Mouse (Mus musculus) forebrain, embryonic 16.5 days (tissue): ENCODE data around the gene Gadd45gip1. TPM values are rescaled to one million over a fixed set of nuclear protein-coding genes. Genes with fewer than 3 reads are reported as not detected.
A peak's percentile ranks its signal among the peaks of the same experiment; 100 is the strongest.

Source experiments
- ATAC-seq: fragments of 200-750 bp; cut with Nextera tagmentation; 2 replicates; pipeline ENCODE4 v1.8.0; 2017; ENCODE audit warnings: mild to moderate bottlenecking, moderate library complexity
- H3K27ac ChIP-seq: fragments of 300-500 bp; sonication (generic); 2 replicates; pipeline ENCODE4 v1.5.1; 2014; ENCODE audit warnings: low read length, control low read depth
- H3K27me3 ChIP-seq: fragments of 300-500 bp; sonication (generic); replicated peaks from 2 replicates; pipeline ENCODE4 v1.6.1; 2014; ENCODE audit warnings: low read length; ENCODE audit not compliant: control insufficient read depth, insufficient read depth
- H3K36me3 ChIP-seq: fragments of 300-500 bp; sonication (generic); 2 replicates; pipeline ENCODE4 v1.6.1; 2014; ENCODE audit not compliant: control insufficient read depth, insufficient read depth
- H3K4me1 ChIP-seq: fragments of 300-500 bp; sonication (generic); replicated peaks from 2 replicates; pipeline ENCODE4 v1.6.1; 2014; ENCODE audit warnings: low read length; ENCODE audit not compliant: control insufficient read depth, insufficient read depth
- H3K4me2 ChIP-seq: fragments of 300-500 bp; sonication (generic); 2 replicates; pipeline ENCODE4 v1.6.1; 2014; ENCODE audit warnings: mild to moderate bottlenecking, low read length, control low read depth
- H3K4me3 ChIP-seq: fragments of 300-500 bp; sonication (generic); replicated peaks from 2 replicates; pipeline ENCODE4 v1.5.1; 2014; ENCODE audit warnings: mild to moderate bottlenecking, low read length, control low read depth
- H3K9ac ChIP-seq: fragments of 300-500 bp; sonication (generic); replicated peaks from 2 replicates; pipeline ENCODE4 v1.6.1; 2014; ENCODE audit warnings: low read depth, low read length, control low read depth
- H3K9me3 ChIP-seq: fragments of 300-500 bp; sonication (generic); 2 replicates; pipeline ENCODE4 v1.6.1; 2016; ENCODE audit warnings: low read length; ENCODE audit not compliant: control insufficient read depth
- WGBS: fragments of 180-500 bp; shearing (Covaris S2); extraction: QIAGEN DNeasy Blood & Tissue Kit; methylation state at CpG from one replicate; pipeline ENCODE4 v1.1.7; 2014; 5-methylcytosine and 5-hydroxymethylcytosine counted together
- polyA plus RNA-seq: library from polyadenylated mRNA; unstranded; fragments of >200 nt; fragmentation: Nextera tagmentation; extraction: Ambion mirVana; gene quantifications from 2 replicates; pipeline ENCODE4 v1.2.1, GENCODE M21; 2015

Gene Gadd45gip1
- polyA plus RNA-seq, 1 experiment from 2014 or later, result 34.3 TPM

DNA sequence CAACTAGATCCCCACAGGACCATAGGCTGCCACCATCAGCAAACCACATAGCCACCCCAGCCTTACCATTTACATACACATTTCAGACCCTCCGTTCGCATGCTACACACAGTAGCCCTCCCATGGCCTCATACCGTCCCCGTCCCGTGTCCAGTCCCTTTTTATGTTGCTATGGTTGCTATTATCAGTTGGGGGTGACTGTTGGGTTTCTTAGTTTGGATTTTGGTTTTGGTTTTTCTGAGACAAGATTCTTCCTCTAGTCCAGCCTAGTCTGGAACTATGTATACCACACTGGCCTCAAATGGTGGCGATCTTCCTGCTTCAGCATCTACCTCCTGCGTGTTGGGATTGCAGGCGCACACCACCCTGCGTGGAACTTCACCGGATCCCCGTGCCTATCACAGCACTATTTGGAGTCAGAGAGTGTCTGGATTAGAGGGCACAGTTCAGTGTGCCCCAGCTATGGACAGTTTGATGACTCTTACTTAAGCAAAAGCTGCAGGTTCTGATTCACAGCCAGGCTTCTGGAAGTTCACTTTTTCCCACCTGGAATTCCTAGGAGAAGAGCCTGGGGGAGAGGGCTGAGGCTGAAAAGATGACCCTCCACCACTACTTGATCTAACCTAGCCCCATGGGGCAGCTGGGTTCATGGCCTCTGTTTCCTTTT is 44.4 kb upstream of the Gadd45gip1 start:
- 20% methylated on average over 11 of the region's 11 CpGs for WGBS
- Histone ChIP-seq H3K4me2 (peak overlapping the region; percentile 61), H3K36me3 (no peaks in the 10 kb centered on the region), H3K4me1 (peaks cover 73% of the 10 kb centered on the region), H3K9ac (peak overlapping the region; percentile 53), H3K27me3 (peaks cover 5% of the 10 kb centered on the region), H3K4me3 (peak overlapping the region; percentile 13; the same call in 1 of the 2 replicates), H3K27ac (peak overlapping the region; percentile 93), H3K9me3 (no peaks in the 10 kb centered on the region)
- ATAC-seq, result no peak

DNA sequence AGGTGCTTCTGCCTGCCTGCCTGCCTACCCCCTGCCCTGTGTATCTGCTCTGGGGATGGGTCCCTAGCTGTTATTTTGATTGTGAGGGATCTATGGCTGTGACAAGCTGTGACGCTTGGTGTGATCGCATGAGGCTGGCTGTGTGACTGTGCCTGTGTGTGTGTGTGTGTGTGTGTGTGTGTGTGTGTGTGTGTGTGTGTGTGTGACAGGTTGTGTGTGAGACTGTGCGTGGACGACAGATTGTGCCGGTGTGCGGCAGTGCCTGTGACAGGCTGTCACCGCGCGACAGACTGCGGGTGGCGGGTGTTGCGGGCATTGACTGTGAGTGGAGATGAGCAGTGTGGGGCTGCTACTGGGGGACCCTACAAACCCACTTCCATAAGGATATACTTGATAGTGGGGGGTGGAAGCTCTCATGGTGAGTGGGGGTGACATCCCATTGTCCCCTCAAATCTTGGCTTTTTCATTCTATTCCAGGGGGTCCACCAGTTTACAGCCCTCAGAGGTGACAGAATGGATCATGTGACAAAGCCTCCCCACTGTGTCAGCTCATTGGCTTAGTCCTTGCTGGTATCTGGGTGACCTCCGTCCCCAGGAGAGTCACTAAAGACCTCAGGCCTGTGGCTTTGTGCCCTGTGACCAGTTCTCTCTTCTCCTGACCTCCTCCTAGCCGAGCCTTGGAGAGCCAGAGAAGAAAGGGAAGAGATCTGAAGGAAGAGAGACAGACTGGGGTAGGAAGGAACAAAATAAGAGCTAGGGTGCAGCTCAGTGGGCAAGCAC is 43.6 kb upstream of the Gadd45gip1 start:
- H3K4me1 ChIP-seq, result peaks cover 75% of the 10 kb centered on the region

DNA sequence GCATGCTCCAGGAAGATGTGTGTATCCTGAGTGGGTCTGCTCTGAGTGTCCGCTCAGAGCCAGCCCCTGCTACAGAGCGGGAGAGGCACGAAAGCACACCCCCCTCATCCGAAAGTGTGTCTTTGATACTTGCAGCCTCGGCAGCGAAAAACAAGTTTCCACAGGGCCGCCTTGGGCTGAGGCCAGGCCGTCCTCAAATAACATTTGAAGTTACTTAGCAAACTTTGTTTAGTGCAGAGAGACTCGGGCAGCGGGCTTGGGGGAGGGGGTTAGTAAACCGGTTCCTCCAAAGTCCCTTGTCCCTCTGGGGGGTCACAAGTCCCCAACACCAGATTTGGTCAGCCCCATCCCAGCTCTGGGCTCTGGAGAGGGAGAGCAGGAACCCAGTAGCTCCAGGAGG is 42.4 kb upstream of the Gadd45gip1 start:
- WGBS, result 14% methylated on average over 11 of the region's 11 CpGs
- peaks cover 86% of the 10 kb centered on the region for H3K4me1 ChIP-seq

More for the DNA sequence above, 43.6 kb upstream of the Gadd45gip1 start:
- no peak overlapping the region; the same call in none of the 2 replicates for H3K4me2 ChIP-seq
- H3K9ac ChIP-seq, result peak overlapping the region; percentile 53
- WGBS, result 19% methylated on average over 14 of the region's 14 CpGs
- H3K36me3 ChIP-seq, result no peaks in the 10 kb centered on the region
- H3K27ac ChIP-seq, result peak overlapping the region; percentile 93
- no peak overlapping the region for H3K4me3 ChIP-seq
- ATAC-seq, result peak; percentile 66
- peaks cover 2% of the 10 kb centered on the region for H3K27me3 ChIP-seq
- no peaks in the 10 kb centered on the region for H3K9me3 ChIP-seq

DNA sequence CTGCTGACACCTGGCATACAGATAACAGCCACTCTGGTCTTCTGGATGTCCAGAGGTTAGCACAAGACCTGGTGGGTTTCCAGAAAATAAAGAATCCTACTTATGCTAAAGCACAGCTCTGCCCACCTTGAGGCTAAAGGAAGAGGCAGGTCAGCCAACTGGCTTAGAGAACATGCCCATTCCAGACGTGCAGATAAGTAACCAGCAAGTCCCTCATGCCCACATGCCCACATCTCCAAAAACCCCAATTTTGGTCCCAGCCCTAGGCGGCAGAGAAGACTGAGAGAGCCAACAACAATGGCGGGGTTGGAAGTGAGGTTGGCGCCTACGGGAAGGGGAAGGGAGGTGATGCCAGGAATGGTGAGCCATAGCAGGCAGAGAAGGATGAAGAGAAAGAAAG is 42.0 kb upstream of the Gadd45gip1 start:
- no peaks in the 10 kb centered on the region for H3K36me3 ChIP-seq
- no peak overlapping the region for H3K4me3 ChIP-seq
- H3K27ac ChIP-seq, result peak overlapping the region; percentile 89
- H3K9me3 ChIP-seq, result no peaks in the 10 kb centered on the region
- peaks cover 2% of the 10 kb centered on the region for H3K27me3 ChIP-seq
- no peak for ATAC-seq
- peak overlapping the region; percentile 37 for H3K4me2 ChIP-seq
- WGBS, result 29% methylated on average over 5 of the region's 5 CpGs
- peak overlapping the region; percentile 43; the same call in 1 of the 2 replicates for H3K9ac ChIP-seq
- peaks cover 89% of the 10 kb centered on the region for H3K4me1 ChIP-seq

More for the DNA sequence above, 42.4 kb upstream of the Gadd45gip1 start:
- peak overlapping the region; percentile 43 for H3K9ac ChIP-seq
- H3K4me3 ChIP-seq, result no peak overlapping the region
- H3K27me3 ChIP-seq, result peaks cover 2% of the 10 kb centered on the region
- peak overlapping the region; percentile 37 for H3K4me2 ChIP-seq
- ATAC-seq, result no peak
- no peaks in the 10 kb centered on the region for H3K36me3 ChIP-seq
- peak overlapping the region; percentile 89 for H3K27ac ChIP-seq
- no peaks in the 10 kb centered on the region for H3K9me3 ChIP-seq

DNA sequence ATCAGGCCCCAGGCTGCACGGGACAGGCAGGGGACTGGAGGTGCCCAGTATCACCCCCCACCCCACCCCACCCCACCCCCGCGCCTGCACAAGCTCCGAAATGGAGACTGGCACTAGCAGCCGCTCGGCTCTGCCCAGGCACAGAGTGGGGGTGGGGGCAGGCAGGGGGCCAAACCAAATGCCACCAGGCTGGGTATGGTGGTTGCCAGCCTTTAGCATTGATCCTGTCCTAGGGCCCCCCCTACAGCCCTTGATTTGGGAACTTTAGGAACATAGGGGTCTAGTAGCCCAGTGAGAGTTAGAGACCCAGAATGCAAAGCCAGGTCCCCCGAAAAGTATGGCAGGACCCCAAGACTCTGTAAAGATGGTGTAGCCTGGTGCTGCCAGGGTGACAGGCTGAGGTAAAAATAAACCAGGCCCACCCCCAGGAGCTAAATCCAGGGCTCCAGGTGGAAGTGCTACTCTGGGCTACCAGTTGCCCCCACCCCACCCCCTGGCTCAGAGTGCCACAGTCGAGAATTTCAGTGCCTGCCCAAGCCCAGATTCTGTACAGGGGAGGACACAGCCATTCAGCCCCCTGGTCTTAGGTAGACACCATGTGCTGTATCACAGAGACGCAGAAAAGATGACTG is 41.4 kb upstream of the Gadd45gip1 start:
- no peak overlapping the region for H3K4me3 ChIP-seq
- WGBS, result 56% methylated on average over 9 of the region's 9 CpGs
- peak overlapping the region; percentile 89 for H3K27ac ChIP-seq
- peaks cover 89% of the 10 kb centered on the region for H3K4me1 ChIP-seq
- peak overlapping the region; percentile 43; the same call in 1 of the 2 replicates for H3K9ac ChIP-seq
- peaks cover 2% of the 10 kb centered on the region for H3K27me3 ChIP-seq
- peak; percentile 3 for ATAC-seq
- H3K4me2 ChIP-seq, result peak overlapping the region; percentile 37
- no peaks in the 10 kb centered on the region for H3K36me3 ChIP-seq
- H3K9me3 ChIP-seq, result no peaks in the 10 kb centered on the region

DNA sequence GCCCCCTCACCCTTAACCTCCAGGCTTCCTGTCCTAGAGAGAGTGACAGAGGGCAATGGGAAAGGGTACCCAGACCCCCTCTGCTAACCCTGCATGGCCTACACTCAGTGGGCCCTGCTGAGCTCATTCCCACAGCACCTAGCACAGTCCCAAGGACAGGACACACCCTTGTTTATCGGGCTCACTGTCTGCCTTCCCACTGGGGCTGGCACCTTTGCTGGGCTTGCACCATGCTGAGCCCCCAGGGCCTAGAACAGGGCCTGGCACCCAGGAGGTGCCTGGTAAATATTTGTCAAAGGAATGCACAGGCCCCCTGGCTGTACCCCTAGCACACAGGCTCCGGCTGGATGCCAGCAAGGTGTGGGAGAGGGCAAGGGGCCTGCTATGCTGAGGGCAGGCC is 40.8 kb upstream of the Gadd45gip1 start:
- Histone ChIP-seq H3K27ac (peak overlapping the region; percentile 89), H3K27me3 (peaks cover 2% of the 10 kb centered on the region), H3K4me1 (peaks cover 89% of the 10 kb centered on the region), H3K4me3 (no peak overlapping the region), H3K4me2 (0 out of 2 replicates have a peak overlapping the region, but pooled peaks have one; percentile 0), H3K36me3 (no peaks in the 10 kb centered on the region), H3K9me3 (no peaks in the 10 kb centered on the region), H3K9ac (peak overlapping the region; percentile 14; the same call in 1 of the 2 replicates)
- ATAC-seq, result no peak
- WGBS, result 53% methylated on average over 2 of the region's 2 CpGs

DNA sequence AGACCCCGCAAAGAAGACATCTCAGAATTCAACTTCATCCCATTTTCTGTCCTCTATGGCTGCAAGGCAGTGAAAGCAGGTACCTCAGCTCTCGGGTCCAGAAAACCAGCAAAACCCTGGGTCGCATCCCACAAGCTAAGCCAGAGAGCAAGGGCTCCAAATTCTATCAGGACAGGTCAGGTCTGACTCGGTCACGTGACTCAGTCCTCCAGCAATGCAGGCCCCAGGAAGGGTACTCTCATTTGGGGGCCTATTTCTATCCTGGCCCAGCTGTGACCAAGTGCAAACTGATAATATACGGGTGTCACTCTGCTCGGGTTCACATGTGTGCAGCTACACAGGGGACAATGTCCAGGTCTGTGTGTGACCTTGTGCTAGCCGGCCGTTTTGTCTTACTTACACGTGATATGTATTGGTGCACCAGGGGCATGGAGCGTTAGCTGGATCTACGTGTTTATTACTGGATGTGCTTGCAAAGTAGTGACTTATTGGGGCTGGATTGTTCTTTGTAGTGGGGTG is 38.8 kb upstream of the Gadd45gip1 start:
- Histone ChIP-seq H3K27me3 (peaks cover 2% of the 10 kb centered on the region; the same call in 1 of the 2 replicates), H3K9ac (no peak overlapping the region; the same call in 1 of the 2 replicates), H3K9me3 (no peaks in the 10 kb centered on the region), H3K4me2 (no peak overlapping the region), H3K4me3 (no peak overlapping the region), H3K4me1 (peaks cover 88% of the 10 kb centered on the region), H3K27ac (peak overlapping the region; percentile 99), H3K36me3 (no peaks in the 10 kb centered on the region)
- no peak for ATAC-seq
- WGBS, result 63% methylated on average over 12 of the region's 12 CpGs

DNA sequence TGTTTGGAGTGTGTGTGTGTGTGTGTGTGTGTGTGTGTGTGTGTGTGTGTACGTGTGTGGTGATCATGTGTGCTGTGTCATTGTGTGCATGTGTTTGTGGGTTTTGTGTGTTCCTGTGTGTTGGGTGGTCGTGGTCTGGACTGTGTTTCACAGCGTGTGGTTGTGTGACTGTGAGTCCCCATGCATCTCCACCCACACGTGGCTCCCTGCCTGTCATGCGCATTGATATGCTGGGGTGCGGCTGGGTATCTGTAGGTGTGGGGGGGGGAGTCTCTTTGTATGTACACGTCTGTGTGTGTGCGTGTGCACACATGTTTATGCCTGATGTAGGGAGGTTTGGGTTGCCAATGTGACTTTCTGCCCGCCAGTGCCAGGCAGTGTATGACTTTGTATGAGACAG is 38.2 kb upstream of the Gadd45gip1 start:
- H3K4me2 ChIP-seq, result peak overlapping the region; percentile 48
- peaks cover 87% of the 10 kb centered on the region for H3K4me1 ChIP-seq
- no peaks in the 10 kb centered on the region; the same call in 1 of the 2 replicates for H3K27me3 ChIP-seq

More for the DNA sequence above, 38.2 kb upstream of the Gadd45gip1 start:
- ATAC-seq, result no peak
- Histone ChIP-seq H3K9me3 (no peaks in the 10 kb centered on the region), H3K9ac (peak overlapping the region; percentile 64; the same call in 1 of the 2 replicates), H3K4me3 (no peak overlapping the region), H3K27ac (peak overlapping the region; percentile 99), H3K36me3 (no peaks in the 10 kb centered on the region)
- WGBS, result 59% methylated on average over 9 of the region's 9 CpGs
